In the genomic region with DNA sequence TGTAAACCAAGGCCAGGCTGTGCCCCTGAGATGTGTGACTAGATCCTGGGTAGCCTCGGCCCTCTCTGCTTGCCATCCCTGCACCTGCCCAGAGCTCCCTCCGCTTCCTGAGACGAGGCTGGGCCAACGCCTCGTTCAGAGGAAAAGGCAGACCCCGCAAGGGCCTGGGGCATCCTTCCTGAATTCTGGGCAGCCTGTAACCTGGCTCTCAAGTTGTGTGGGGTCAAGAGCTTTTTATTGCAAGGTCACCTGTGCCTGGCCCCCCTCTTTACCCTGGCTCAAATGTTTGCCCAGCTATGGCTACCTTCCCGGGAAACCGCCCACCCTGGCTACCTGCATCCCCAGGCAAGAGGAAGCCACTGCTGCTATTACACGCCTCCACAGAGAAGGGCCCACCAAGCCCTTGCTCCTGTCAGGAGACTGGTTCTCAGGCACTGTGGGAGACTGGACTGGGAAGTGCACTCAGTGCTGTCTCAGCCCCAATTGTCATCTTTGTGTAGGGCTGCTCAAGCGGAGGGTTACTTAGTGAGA, we compare ENCODE assay signal across 7 mouse cellular contexts. TPM values are rescaled to one million over a fixed set of nuclear protein-coding genes. Genes with fewer than 3 reads are reported as not detected.
DNase-seq lines count a peak whose midpoint lies in the region; ATAC-seq lines count a peak whose summit lies in the region.

No protein-coding gene starts in this region.

- ATAC-seq in neural tube, embryonic 11.5 days (ENCODE audit: insufficient read depth, low FRiP score, low TSS enrichment): peak; percentile 22
- ATAC-seq in embryonic facial prominence, embryonic 13.5 days (ENCODE audit: insufficient number of reproducible peaks, insufficient read depth, low FRiP score, low TSS enrichment, low read depth): no peak
- ATAC-seq in hindbrain, embryonic 14.5 days (ENCODE audit: low FRiP score): peak; percentile 13; the same call in 1 of the 2 replicates

- no peaks in the 10 kb centered on the region for H3K27me3 ChIP-seq in neural tube, embryonic 11.5 days (ENCODE audit: control insufficient read depth, insufficient read depth, low read length)
- no peaks in the 10 kb centered on the region for H3K27me3 ChIP-seq in embryonic facial prominence, embryonic 13.5 days
- H3K27me3 ChIP-seq in hindbrain, embryonic 14.5 days (ENCODE audit: control insufficient read depth, insufficient read depth, low read length): no peaks in the 10 kb centered on the region
- no peaks in the 10 kb centered on the region for H3K27me3 ChIP-seq in midbrain, embryonic 10.5 days (ENCODE audit: low read depth, poor library complexity, severe bottlenecking)

- peak overlapping the region; percentile 79 for H3K9ac ChIP-seq in neural tube, embryonic 11.5 days (ENCODE audit: low read length)
- peak overlapping the region; percentile 85 for H3K9ac ChIP-seq in embryonic facial prominence, embryonic 13.5 days
- peak overlapping the region; percentile 73 for H3K9ac ChIP-seq in hindbrain, embryonic 14.5 days

- peak overlapping the region; percentile 43 for H3K4me3 ChIP-seq in neural tube, embryonic 11.5 days (ENCODE audit: low read depth, low read length)
- H3K4me3 ChIP-seq in embryonic facial prominence, embryonic 13.5 days: peak overlapping the region; percentile 56
- peak overlapping the region; percentile 46 for H3K4me3 ChIP-seq in hindbrain, embryonic 14.5 days (replicated peaks; ENCODE audit: low read length)
- peak overlapping the region; percentile 69 for H3K4me3 ChIP-seq in midbrain, embryonic 10.5 days

- no peak for DNase-seq in neural tube, embryonic 11.5 days (ENCODE audit: low spot score)
- DNase-seq in neural tube, embryonic 10.5 days (ENCODE audit: extremely low spot score, low spot score): no peak
- DNase-seq in hindbrain, embryonic 14.5 days (ENCODE audit: low spot score): peak; percentile 34
- DNase-seq in midbrain, embryonic 10.5 days (ENCODE audit: low spot score): no peak
- no peak for DNase-seq in left cerebral cortex, postnatal 25 days (ENCODE audit: low spot score in 2 of 2)
- no peak for DNase-seq in urinary bladder, postnatal 4 days (ENCODE audit: low spot score in 2 of 2)

- no peaks in the 10 kb centered on the region; the same call in 1 of the 2 replicates for H3K36me3 ChIP-seq in neural tube, embryonic 11.5 days (ENCODE audit: control insufficient read depth, insufficient read depth, low read length)
- peaks cover 2% of the 10 kb centered on the region; the same call in 1 of the 2 replicates for H3K36me3 ChIP-seq in embryonic facial prominence, embryonic 13.5 days
- no peaks in the 10 kb centered on the region for H3K36me3 ChIP-seq in hindbrain, embryonic 14.5 days (replicated peaks; ENCODE audit: control insufficient read depth, insufficient read depth)
- peaks cover 9% of the 10 kb centered on the region for H3K36me3 ChIP-seq in midbrain, embryonic 10.5 days

- H3K4me1 ChIP-seq in neural tube, embryonic 11.5 days (ENCODE audit: control insufficient read depth, insufficient read depth, low read length): peaks cover 13% of the 10 kb centered on the region
- peaks cover 25% of the 10 kb centered on the region for H3K4me1 ChIP-seq in embryonic facial prominence, embryonic 13.5 days
- H3K4me1 ChIP-seq in hindbrain, embryonic 14.5 days (replicated peaks; ENCODE audit: control insufficient read depth, insufficient read depth, low read length): peaks cover 19% of the 10 kb centered on the region
- H3K4me1 ChIP-seq in midbrain, embryonic 10.5 days: peaks cover 40% of the 10 kb centered on the region

- intact Hi-C loops in left cerebral cortex, postnatal 25 days (cut with DNase I): loop anchor here (2.0 kb wide), 1 partner anchor 20 kb away; no protein-coding TSS in a partner anchor

- 26% methylated on average over 10 of the region's 10 CpGs for WGBS in neural tube, embryonic 11.5 days
- 34% methylated on average over 10 of the region's 10 CpGs for WGBS in embryonic facial prominence, embryonic 13.5 days
- 25% methylated on average over 10 of the region's 10 CpGs for WGBS in hindbrain, embryonic 14.5 days
- WGBS in midbrain, embryonic 10.5 days: 29% methylated on average over 10 of the region's 10 CpGs

- H3K4me2 ChIP-seq in neural tube, embryonic 11.5 days (ENCODE audit: low read depth): peak overlapping the region; percentile 85
- peak overlapping the region; percentile 88 for H3K4me2 ChIP-seq in embryonic facial prominence, embryonic 13.5 days
- H3K4me2 ChIP-seq in hindbrain, embryonic 14.5 days (replicated peaks): peak overlapping the region; percentile 68

- H3K27ac ChIP-seq in neural tube, embryonic 11.5 days (ENCODE audit: low read depth, low read length): peak overlapping the region; percentile 81
- H3K27ac ChIP-seq in embryonic facial prominence, embryonic 13.5 days: peak overlapping the region; percentile 87
- H3K27ac ChIP-seq in hindbrain, embryonic 14.5 days: peak overlapping the region; percentile 95
- peak overlapping the region; percentile 92 for H3K27ac ChIP-seq in midbrain, embryonic 10.5 days (replicated peaks)

- H3K9me3 ChIP-seq in neural tube, embryonic 11.5 days (ENCODE audit: control insufficient read depth, low read length): no peaks in the 10 kb centered on the region
- no peaks in the 10 kb centered on the region for H3K9me3 ChIP-seq in embryonic facial prominence, embryonic 13.5 days
- no peaks in the 10 kb centered on the region for H3K9me3 ChIP-seq in hindbrain, embryonic 14.5 days (ENCODE audit: control insufficient read depth, low read length)
- no peaks in the 10 kb centered on the region for H3K9me3 ChIP-seq in midbrain, embryonic 10.5 days (replicated peaks)

RNA-seq across cellular contexts. Expression of gene Mtfp1, which starts 1.9 kb away (rescaled TPM):
- polyA plus RNA-seq in neural tube, embryonic 11.5 days (2014; fragmentation: Nextera tagmentation; extraction: Ambion mirVana): 5.9 and 6.7 TPM in 2 replicates
- 6.7 and 7.7 TPM in 2 replicates for polyA plus RNA-seq in embryonic facial prominence, embryonic 13.5 days (2015; fragmentation: Nextera tagmentation; extraction: Ambion mirVana)
- 9.3 and 10.6 TPM in 2 replicates for polyA plus RNA-seq in hindbrain, embryonic 14.5 days (2014; fragmentation: Nextera tagmentation; extraction: Ambion mirVana)
- 8.1 and 10.3 TPM in 2 replicates for polyA plus RNA-seq in midbrain, embryonic 10.5 days (2016; fragmentation: Nextera tagmentation; extraction: Ambion mirVana)
- 100 to 1,000 TPM in 1 of 2 experiments, 10 to 100 TPM in 1; 92.3 to 104 TPM for total RNA-seq in left cerebral cortex, postnatal 25 days (2021)

RNA-seq across cellular contexts. Expression of gene Sec14l2, which starts 26.1 kb away (rescaled TPM):
- polyA plus RNA-seq in neural tube, embryonic 11.5 days (2014; fragmentation: Nextera tagmentation; extraction: Ambion mirVana): 2.1 and 2.3 TPM in 2 replicates
- 2.0 and 3.8 TPM in 2 replicates for polyA plus RNA-seq in embryonic facial prominence, embryonic 13.5 days (2015; fragmentation: Nextera tagmentation; extraction: Ambion mirVana)
- 3.6 and 4.1 TPM in 2 replicates for polyA plus RNA-seq in hindbrain, embryonic 14.5 days (2014; fragmentation: Nextera tagmentation; extraction: Ambion mirVana)
- 2.2 and 2.9 TPM in 2 replicates for polyA plus RNA-seq in midbrain, embryonic 10.5 days (2016; fragmentation: Nextera tagmentation; extraction: Ambion mirVana)
- 10 to 100 TPM; 35.6 to 35.8 TPM for total RNA-seq in left cerebral cortex, postnatal 25 days (2021)

RNA-seq across cellular contexts. Expression of gene Sec14l3, which starts 32.5 kb away (rescaled TPM):
- polyA plus RNA-seq in neural tube, embryonic 11.5 days (2014; fragmentation: Nextera tagmentation; extraction: Ambion mirVana): not detected in 2 replicates
- not detected in 2 replicates for polyA plus RNA-seq in embryonic facial prominence, embryonic 13.5 days (2015; fragmentation: Nextera tagmentation; extraction: Ambion mirVana)
- 0.54 and 0.63 TPM in 2 replicates for polyA plus RNA-seq in hindbrain, embryonic 14.5 days (2014; fragmentation: Nextera tagmentation; extraction: Ambion mirVana)
- not detected in 2 replicates for polyA plus RNA-seq in midbrain, embryonic 10.5 days (2016; fragmentation: Nextera tagmentation; extraction: Ambion mirVana)
- total RNA-seq in left cerebral cortex, postnatal 25 days (2021): 1 to 10 TPM in 1 of 2 experiments, under 1 TPM in 1; 0.60 to 1.3 TPM

RNA-seq across cellular contexts. Expression of gene Rnf215, which starts 37.8 kb away (rescaled TPM):
- polyA plus RNA-seq in neural tube, embryonic 11.5 days (2014; fragmentation: Nextera tagmentation; extraction: Ambion mirVana): 29.4 and 29.7 TPM in 2 replicates
- 37.4 and 39.4 TPM in 2 replicates for polyA plus RNA-seq in embryonic facial prominence, embryonic 13.5 days (2015; fragmentation: Nextera tagmentation; extraction: Ambion mirVana)
- 46.4 and 48.2 TPM in 2 replicates for polyA plus RNA-seq in hindbrain, embryonic 14.5 days (2014; fragmentation: Nextera tagmentation; extraction: Ambion mirVana)
- 21.3 and 29.3 TPM in 2 replicates for polyA plus RNA-seq in midbrain, embryonic 10.5 days (2016; fragmentation: Nextera tagmentation; extraction: Ambion mirVana)
- 10 to 100 TPM; 28.2 to 31.4 TPM for total RNA-seq in left cerebral cortex, postnatal 25 days (2021)
